Mouse (Mus musculus) cerebellum, adult 9-11 months (tissue): Measurements from ENCODE around the gene Uqcc2.

Experiments
- DNase-seq: peaks from one replicate; pipeline ENCODE4 v3.0.0; 2022

Gene Uqcc2

GRCm38 (mm10) chr17:27074236-27074635 is 59.5 kb downstream of the Uqcc2 start:
- DNase-seq = no peak

GRCm38 (mm10) chr17:27073778-27074177 is 59.9 kb downstream of the Uqcc2 start:
- DNase-seq = no peak

DNA sequence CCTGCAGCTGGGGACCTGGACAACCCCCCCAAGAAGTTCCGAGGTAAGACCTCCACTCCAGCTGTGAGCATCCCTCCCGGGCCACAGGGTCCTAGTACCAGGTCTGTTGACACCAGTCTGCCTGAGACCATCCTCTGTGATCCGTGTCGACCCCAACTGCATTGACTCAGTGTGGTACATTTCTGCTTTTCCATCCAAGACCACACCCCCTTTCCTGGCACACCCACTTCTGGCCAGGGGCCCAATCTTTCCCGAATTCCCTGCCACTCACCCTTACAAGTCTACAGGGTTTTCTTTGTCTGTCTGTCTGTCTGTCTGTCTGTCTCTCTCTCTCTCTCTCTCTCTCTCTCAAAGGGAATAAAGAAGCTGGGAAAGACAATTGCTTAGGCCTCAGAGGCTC is 60.6 kb downstream of the Uqcc2 start:
- DNase-seq = peak; percentile 53
